Mouse (Mus musculus): ENCODE results near the gene Fat2.
A peak's percentile ranks its signal among the peaks of the same experiment; 100 is the strongest.

Fat2 gene

GRCm38 (mm10) chr11:55329868-55330772 lies 6.2 kb downstream of the Fat2 start:
- no peak for DNase-seq (ENCODE audit: low spot score in 2 of 2)

- DNase-seq (ENCODE audit: low spot score in 2 of 2) = no peak
Measured at GRCm38 (mm10) chr11:55327558-55328409, 8.6 kb downstream of the Fat2 start.

DNA sequence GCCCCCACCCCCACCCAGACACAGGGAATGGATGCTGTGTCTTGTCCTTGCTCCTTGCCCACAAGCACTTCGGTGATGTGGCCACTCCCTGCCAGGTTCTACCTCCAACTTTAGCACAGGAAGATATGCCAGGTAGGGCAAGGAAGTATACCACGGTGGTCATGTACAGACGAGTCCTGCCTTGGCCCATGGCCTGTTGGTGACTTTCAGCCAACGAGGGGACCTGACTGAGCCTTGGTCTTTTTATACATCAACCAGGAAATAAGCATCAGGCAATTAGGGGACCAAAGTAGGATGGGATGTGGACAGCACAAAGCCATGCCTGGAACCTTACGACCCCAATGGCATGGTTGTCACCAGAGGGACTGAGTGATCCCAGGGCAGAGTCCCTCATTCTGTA lies 9.3 kb downstream of the Fat2 start:
- DNase-seq (ENCODE audit: low spot score in 2 of 2) = no peak

- DNase-seq (ENCODE audit: low spot score in 2 of 2) = no peak
Measured at GRCm38 (mm10) chr11:55326211-55326610, 10.2 kb downstream of the Fat2 start.

GRCm38 (mm10) chr11:55323854-55324253 lies 12.5 kb downstream of the Fat2 start:
- DNase-seq (ENCODE audit: low spot score in 2 of 2) = no peak

DNA sequence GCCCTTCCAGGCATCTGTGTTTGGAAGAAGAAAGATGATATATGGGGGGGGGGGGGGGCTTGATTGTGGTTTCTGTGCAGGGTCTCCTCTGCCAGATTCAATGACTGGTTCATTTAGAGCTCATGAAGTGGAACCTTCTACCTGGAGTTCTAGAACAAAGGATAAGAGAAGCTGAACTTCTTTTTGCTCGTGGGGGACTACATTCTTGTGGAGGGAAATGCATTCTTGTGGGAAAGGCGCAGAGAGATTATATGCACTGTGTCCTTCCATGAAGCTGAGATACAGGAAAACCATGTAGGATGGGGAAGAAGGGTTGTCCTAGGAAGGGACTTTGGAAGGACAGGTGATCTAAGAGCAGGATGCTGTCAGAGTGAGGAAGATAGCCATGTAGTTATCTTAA lies 15.4 kb downstream of the Fat2 start:
- DNase-seq (ENCODE audit: low spot score in 2 of 2) = no peak

GRCm38 (mm10) chr11:55315966-55316365 lies 20.4 kb downstream of the Fat2 start:
- DNase-seq (ENCODE audit: low spot score in 2 of 2) = no peak

- no peak for DNase-seq (ENCODE audit: low spot score in 2 of 2)
Measured at GRCm38 (mm10) chr11:55314704-55315047, 21.7 kb downstream of the Fat2 start.

- peak in 1 of 2 experiments; percentile 34 for DNase-seq (ENCODE audit: low spot score in 2 of 2)
Measured at GRCm38 (mm10) chr11:55313768-55314703, 22.3 kb downstream of the Fat2 start.

- DNase-seq (ENCODE audit: low spot score in 2 of 2) = no peak
Measured at GRCm38 (mm10) chr11:55302350-55302749, 34.0 kb downstream of the Fat2 start.

GRCm38 (mm10) chr11:55293179-55293578 lies 43.2 kb downstream of the Fat2 start:
- no peak for DNase-seq (ENCODE audit: low spot score in 2 of 2)

GRCm38 (mm10) chr11:55291901-55292300 lies 44.5 kb downstream of the Fat2 start:
- DNase-seq (ENCODE audit: low spot score in 2 of 2) = no peak

- no peak for DNase-seq (ENCODE audit: low spot score in 2 of 2)
Measured at GRCm38 (mm10) chr11:55289851-55290391, 46.4 kb downstream of the Fat2 start.

DNA sequence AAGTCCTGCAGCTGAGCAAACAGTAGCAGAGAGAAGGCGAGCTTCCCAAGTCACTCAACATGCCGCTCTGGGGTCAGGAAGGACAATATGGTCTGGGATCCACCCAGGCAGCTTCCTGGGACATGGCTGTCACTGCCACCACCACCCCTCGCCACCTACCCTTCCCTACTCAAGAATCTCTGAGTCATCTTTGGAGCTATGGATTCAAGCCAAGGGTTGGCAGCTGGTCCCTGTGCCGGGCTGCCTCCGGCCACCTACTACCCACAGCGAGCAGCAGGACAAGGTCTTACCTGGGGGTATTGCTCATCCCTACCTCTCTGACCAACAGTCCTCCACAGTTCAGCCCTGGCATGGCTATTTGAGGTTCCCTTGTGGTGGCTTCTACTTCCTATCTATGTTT lies 61.6 kb downstream of the Fat2 start:
- no peak for DNase-seq (ENCODE audit: low spot score in 2 of 2)

- DNase-seq (ENCODE audit: low spot score in 2 of 2) = no peak
Measured at GRCm38 (mm10) chr11:55268580-55268979, 67.8 kb downstream of the Fat2 start.

DNA sequence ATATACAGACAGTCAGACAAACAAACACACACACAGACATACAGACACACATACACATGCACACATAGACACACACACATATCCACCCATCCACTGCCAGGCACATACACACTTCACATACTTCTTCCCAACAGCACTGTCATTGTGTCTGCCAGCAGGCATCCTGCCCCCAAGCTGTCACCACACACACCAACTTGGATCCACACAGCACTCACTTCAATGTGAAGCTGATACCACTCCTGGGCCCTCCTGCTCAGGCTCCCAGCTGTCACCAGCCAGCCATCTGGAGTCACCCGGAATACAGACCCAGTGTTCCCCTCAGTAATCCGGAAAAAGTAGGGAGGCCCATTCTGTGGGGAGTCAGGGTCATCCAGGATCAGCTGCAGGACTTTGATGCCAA lies 70.7 kb downstream of the Fat2 start:
- DNase-seq (ENCODE audit: low spot score in 2 of 2) = no peak

- DNase-seq (ENCODE audit: low spot score in 2 of 2) = no peak
Measured at GRCm38 (mm10) chr11:55264318-55264717, 72.0 kb downstream of the Fat2 start.

- DNase-seq (ENCODE audit: low spot score in 2 of 2) = no peak
Measured at GRCm38 (mm10) chr11:55262000-55262399, 74.4 kb downstream of the Fat2 start.

DNA sequence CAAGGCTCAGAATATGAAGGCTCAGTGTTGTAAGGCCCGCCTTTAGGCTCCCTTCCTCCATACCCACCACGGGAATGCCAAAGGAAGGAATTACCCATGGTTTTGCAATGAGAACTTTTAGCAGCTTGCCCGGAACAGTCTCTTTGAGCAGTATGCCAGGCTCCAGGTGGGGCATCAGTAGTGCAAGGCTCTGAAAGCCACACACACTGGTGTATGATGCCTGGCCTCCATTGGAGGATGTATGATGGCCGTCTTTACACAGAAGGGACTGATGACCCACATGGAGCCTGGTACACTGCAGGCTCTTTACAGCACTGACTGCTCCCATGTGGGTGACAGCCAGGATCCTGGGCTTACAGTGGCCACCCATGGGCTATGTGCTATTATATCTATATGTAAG lies 75.3 kb downstream of the Fat2 start:
- no peak for DNase-seq (ENCODE audit: low spot score in 2 of 2)

DNA sequence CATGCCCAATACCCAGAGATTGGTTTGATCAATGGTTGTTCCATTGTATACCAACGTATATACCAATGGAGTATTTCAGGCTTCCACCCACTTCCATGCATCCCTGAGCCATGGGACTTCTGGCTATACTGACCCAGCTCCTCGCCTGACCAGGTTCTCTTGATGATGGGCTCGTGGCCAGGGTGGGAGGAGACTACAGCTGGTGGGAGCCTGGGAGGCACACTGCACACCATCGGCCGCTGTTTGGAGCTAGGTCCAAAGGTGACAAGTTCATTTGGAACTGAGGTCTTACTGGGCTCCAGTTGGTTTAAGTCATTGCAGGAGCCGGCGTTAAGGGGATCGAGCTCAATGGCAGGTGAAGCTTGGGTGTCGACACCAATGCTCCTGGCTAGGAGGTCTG lies 83.0 kb downstream of the Fat2 start:
- DNase-seq (ENCODE audit: low spot score in 2 of 2) = no peak

GRCm38 (mm10) chr11:55250527-55250926 lies 85.8 kb downstream of the Fat2 start:
- DNase-seq (ENCODE audit: low spot score in 2 of 2) = no peak

Measured in urinary bladder, postnatal 4 days (tissue).